Mouse (Mus musculus): ENCODE measurements around the gene H2-T24. TPM values are rescaled to one million over a fixed set of nuclear protein-coding genes. Genes with fewer than 3 reads are reported as not detected.

The H2-T24 gene
- polyA plus RNA-seq, 1 experiment from 2014 or later, result 7.8 TPM

- Histone ChIP-seq H3K9ac (replicated peaks) (0 out of 2 replicates have a peak overlapping the region, but pooled peaks have one; percentile 6), H3K27me3 (no peaks in the 10 kb centered on the region), H3K27ac (no peak overlapping the region), H3K4me1 (replicated peaks) (peaks cover 28% of the 10 kb centered on the region), H3K9me3 (no peaks in the 10 kb centered on the region), H3K36me3 (peaks cover 2% of the 10 kb centered on the region; the same call in 1 of the 2 replicates), H3K4me3 (replicated peaks) (no peak overlapping the region), H3K4me2 (replicated peaks) (no peak overlapping the region)
- ATAC-seq, result no peak
- 89% methylated on average over 6 of the region's 6 CpGs for WGBS
These were observed 21.6 kb downstream of the H2-T24 start for GRCm38 (mm10) chr17:35998545-35999305.

- no peaks in the 10 kb centered on the region for H3K9me3 ChIP-seq
- H3K4me2 ChIP-seq (replicated peaks), result no peak overlapping the region
- ATAC-seq, result no peak
- no peaks in the 10 kb centered on the region for H3K27me3 ChIP-seq
- WGBS, result 50% methylated on average over 12 of the region's 12 CpGs
- H3K4me1 ChIP-seq (replicated peaks), result peaks cover 28% of the 10 kb centered on the region
- H3K27ac ChIP-seq, result no peak overlapping the region
- no peaks in the 10 kb centered on the region for H3K36me3 ChIP-seq
- no peak overlapping the region for H3K4me3 ChIP-seq (replicated peaks)
- peak overlapping the region; percentile 14; the same call in 1 of the 2 replicates for H3K9ac ChIP-seq (replicated peaks)
These were observed 22.4 kb downstream of the H2-T24 start for GRCm38 (mm10) chr17:35997713-35998510.

- peaks cover 28% of the 10 kb centered on the region for H3K4me1 ChIP-seq (replicated peaks)
- H3K9ac ChIP-seq (replicated peaks), result no peak overlapping the region
- no peak overlapping the region for H3K4me3 ChIP-seq (replicated peaks)
- peak; percentile 69 for ATAC-seq
- H3K4me2 ChIP-seq (replicated peaks), result 0 out of 2 replicates have a peak overlapping the region, but pooled peaks have one; percentile 9
- no peak overlapping the region for H3K27ac ChIP-seq
- no peaks in the 10 kb centered on the region for H3K9me3 ChIP-seq
- no peaks in the 10 kb centered on the region for H3K27me3 ChIP-seq
- WGBS, result 5% methylated on average over 11 of the region's 11 CpGs
- no peaks in the 10 kb centered on the region for H3K36me3 ChIP-seq
These were observed 23.4 kb downstream of the H2-T24 start for GRCm38 (mm10) chr17:35996949-35997348.

- peak overlapping the region; percentile 72 for H3K4me3 ChIP-seq (replicated peaks)
- peak overlapping the region; percentile 70 for H3K27ac ChIP-seq
- H3K9me3 ChIP-seq, result no peaks in the 10 kb centered on the region
- H3K4me2 ChIP-seq (replicated peaks), result peak overlapping the region; percentile 80
- no peaks in the 10 kb centered on the region for H3K27me3 ChIP-seq
- ATAC-seq, result no peak
- H3K36me3 ChIP-seq, result peaks cover 2% of the 10 kb centered on the region; the same call in 1 of the 2 replicates
- H3K9ac ChIP-seq (replicated peaks), result peak overlapping the region; percentile 77
- 4% methylated on average over 14 of the region's 14 CpGs for WGBS
- H3K4me1 ChIP-seq (replicated peaks), result peaks cover 28% of the 10 kb centered on the region
These were observed 25.5 kb downstream of the H2-T24 start for GRCm38 (mm10) chr17:35994879-35995240.

- H3K4me1 ChIP-seq (replicated peaks), result peaks cover 28% of the 10 kb centered on the region
- WGBS, result 4% methylated on average over 31 of the region's 31 CpGs
- peak overlapping the region; percentile 80 for H3K4me2 ChIP-seq (replicated peaks)
- ATAC-seq, result peak; percentile 69
- H3K27me3 ChIP-seq, result no peaks in the 10 kb centered on the region
- peak overlapping the region; percentile 77 for H3K9ac ChIP-seq (replicated peaks)
- H3K9me3 ChIP-seq, result no peaks in the 10 kb centered on the region
- peaks cover 7% of the 10 kb centered on the region for H3K36me3 ChIP-seq
- H3K4me3 ChIP-seq (replicated peaks), result peak overlapping the region; percentile 72
- H3K27ac ChIP-seq, result peak overlapping the region; percentile 70
These were observed 26.0 kb downstream of the H2-T24 start for GRCm38 (mm10) chr17:35994175-35994878.

- Histone ChIP-seq H3K4me2 (replicated peaks) (peak overlapping the region; percentile 37), H3K4me1 (replicated peaks) (peaks cover 28% of the 10 kb centered on the region), H3K36me3 (peaks cover 14% of the 10 kb centered on the region), H3K9me3 (no peaks in the 10 kb centered on the region), H3K9ac (replicated peaks) (no peak overlapping the region), H3K4me3 (replicated peaks) (peak overlapping the region; percentile 72), H3K27ac (no peak overlapping the region), H3K27me3 (no peaks in the 10 kb centered on the region)
- WGBS, result 10% methylated on average over 17 of the region's 17 CpGs
- peak; percentile 76 for ATAC-seq
These were observed 26.7 kb downstream of the H2-T24 start for GRCm38 (mm10) chr17:35993675-35994074.

GRCm38 (mm10) chr17:35991781-35992180 is 28.6 kb downstream of the H2-T24 start:
- no peaks in the 10 kb centered on the region for H3K9me3 ChIP-seq
- WGBS, result 61% methylated on average over 10 of the region's 10 CpGs
- no peak overlapping the region for H3K4me2 ChIP-seq (replicated peaks)
- no peak overlapping the region for H3K4me3 ChIP-seq (replicated peaks)
- peaks cover 16% of the 10 kb centered on the region for H3K4me1 ChIP-seq (replicated peaks)
- H3K27ac ChIP-seq, result no peak overlapping the region
- H3K36me3 ChIP-seq, result peaks cover 33% of the 10 kb centered on the region
- ATAC-seq, result no peak
- no peak overlapping the region for H3K9ac ChIP-seq (replicated peaks)
- H3K27me3 ChIP-seq, result no peaks in the 10 kb centered on the region

GRCm38 (mm10) chr17:35981776-35982175 is 38.6 kb downstream of the H2-T24 start:
- Histone ChIP-seq H3K4me3 (replicated peaks) (peak overlapping the region; percentile 97; the same call in 1 of the 2 replicates), H3K4me1 (replicated peaks) (peaks cover 26% of the 10 kb centered on the region), H3K36me3 (peaks cover 52% of the 10 kb centered on the region), H3K4me2 (replicated peaks) (no peak overlapping the region), H3K9me3 (no peaks in the 10 kb centered on the region), H3K9ac (replicated peaks) (no peak overlapping the region), H3K27me3 (no peaks in the 10 kb centered on the region), H3K27ac (no peak overlapping the region)
- ATAC-seq, result no peak
- 89% methylated on average over 9 of the region's 9 CpGs for WGBS

GRCm38 (mm10) chr17:35980363-35980754 is 40.0 kb downstream of the H2-T24 start:
- WGBS, result 1% methylated on average over 27 of the region's 29 CpGs
- no peaks in the 10 kb centered on the region for H3K9me3 ChIP-seq
- ATAC-seq, result peak; percentile 48

GRCm38 (mm10) chr17:35979401-35980362 is 40.7 kb downstream of the H2-T24 start, which contains the start of the genes Gnl1 and Prr3:
Gene Gnl1, plus strand, starts transcription at chr17:35979851.
Gene Prr3, minus strand, starts transcription at chr17:35980236.
- Histone ChIP-seq H3K4me2 (replicated peaks) (peak within 1 kb of the TSS; percentile 90), H3K36me3 (peaks cover 40% of the 10 kb centered on the region), H3K9me3 (no peaks in the 10 kb centered on the region), H3K4me1 (replicated peaks) (peaks cover 26% of the 10 kb centered on the region), H3K27ac (peak within 1 kb of the TSS; percentile 94), H3K4me3 (replicated peaks) (peak within 1 kb of the TSS; percentile 97), H3K27me3 (no peaks in the 10 kb centered on the region), H3K9ac (replicated peaks) (peak within 1 kb of the TSS; percentile 86)
- peak; percentile 80 for ATAC-seq
- under 1% methylated on average over 98 of the region's 109 CpGs for WGBS

More at GRCm38 (mm10) chr17:35980363-35980754, 40.0 kb downstream of the H2-T24 start:
- no peaks in the 10 kb centered on the region for H3K27me3 ChIP-seq
- H3K36me3 ChIP-seq, result peaks cover 44% of the 10 kb centered on the region
- peaks cover 26% of the 10 kb centered on the region for H3K4me1 ChIP-seq (replicated peaks)
- peak overlapping the region; percentile 94 for H3K27ac ChIP-seq
- peak overlapping the region; percentile 97 for H3K4me3 ChIP-seq (replicated peaks)
- H3K9ac ChIP-seq (replicated peaks), result peak overlapping the region; percentile 86
- peak overlapping the region; percentile 90 for H3K4me2 ChIP-seq (replicated peaks)

Data from midbrain, embryonic 13.5 days (tissue).